Mouse (Mus musculus) forebrain, embryonic 16.5 days (tissue): ENCODE results near the gene Kcnab2. TPM values are rescaled to one million over a fixed set of nuclear protein-coding genes. Genes with fewer than 3 reads are reported as not detected.

ENCODE experiments used
- ATAC-seq: fragments of 200-750 bp; cut with Nextera tagmentation; 2 replicates; pipeline ENCODE4 v1.8.0; 2017; ENCODE audit warnings: mild to moderate bottlenecking, moderate library complexity
- H3K27ac ChIP-seq: fragments of 300-500 bp; sonication (generic); 2 replicates; pipeline ENCODE4 v1.5.1; 2014; ENCODE audit warnings: low read length, control low read depth
- H3K27me3 ChIP-seq: fragments of 300-500 bp; sonication (generic); replicated peaks from 2 replicates; pipeline ENCODE4 v1.6.1; 2014; ENCODE audit warnings: low read length; ENCODE audit not compliant: control insufficient read depth, insufficient read depth
- H3K36me3 ChIP-seq: fragments of 300-500 bp; sonication (generic); 2 replicates; pipeline ENCODE4 v1.6.1; 2014; ENCODE audit not compliant: control insufficient read depth, insufficient read depth
- H3K4me1 ChIP-seq: fragments of 300-500 bp; sonication (generic); replicated peaks from 2 replicates; pipeline ENCODE4 v1.6.1; 2014; ENCODE audit warnings: low read length; ENCODE audit not compliant: control insufficient read depth, insufficient read depth
- H3K4me2 ChIP-seq: fragments of 300-500 bp; sonication (generic); 2 replicates; pipeline ENCODE4 v1.6.1; 2014; ENCODE audit warnings: mild to moderate bottlenecking, low read length, control low read depth
- H3K4me3 ChIP-seq: fragments of 300-500 bp; sonication (generic); replicated peaks from 2 replicates; pipeline ENCODE4 v1.5.1; 2014; ENCODE audit warnings: mild to moderate bottlenecking, low read length, control low read depth
- H3K9ac ChIP-seq: fragments of 300-500 bp; sonication (generic); replicated peaks from 2 replicates; pipeline ENCODE4 v1.6.1; 2014; ENCODE audit warnings: low read depth, low read length, control low read depth
- H3K9me3 ChIP-seq: fragments of 300-500 bp; sonication (generic); 2 replicates; pipeline ENCODE4 v1.6.1; 2016; ENCODE audit warnings: low read length; ENCODE audit not compliant: control insufficient read depth
- WGBS: fragments of 180-500 bp; shearing (Covaris S2); extraction: QIAGEN DNeasy Blood & Tissue Kit; methylation state at CpG from one replicate; pipeline ENCODE4 v1.1.7; 2014; 5-methylcytosine and 5-hydroxymethylcytosine counted together
- polyA plus RNA-seq: library from polyadenylated mRNA; unstranded; fragments of >200 nt; fragmentation: Nextera tagmentation; extraction: Ambion mirVana; gene quantifications from 2 replicates; pipeline ENCODE4 v1.2.1, GENCODE M21; 2015

Kcnab2 gene
- polyA plus RNA-seq, 1 experiment from 2014 or later = 19.2 TPM

DNA sequence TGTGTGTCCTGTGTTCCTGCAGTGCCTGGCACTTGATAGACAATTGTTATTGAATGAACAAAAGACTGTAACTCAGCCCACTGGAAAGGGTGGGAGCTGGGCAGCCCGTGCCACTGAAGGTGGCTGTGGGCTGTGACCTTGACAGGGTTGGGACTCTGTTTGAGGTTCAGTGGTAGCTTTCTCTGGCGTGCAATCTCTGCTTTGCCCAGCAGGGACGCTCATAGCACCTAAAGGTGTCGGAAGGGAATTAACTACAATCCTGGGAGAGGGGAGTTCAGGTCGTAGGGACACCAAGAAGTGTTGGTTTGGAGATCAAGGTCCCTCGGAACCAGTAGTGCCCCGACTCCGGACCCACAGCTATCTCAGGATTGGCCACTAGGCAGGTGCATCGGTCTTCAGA lies 36.8 kb downstream of the Kcnab2 start:
- WGBS = 70% methylated on average over 9 of the region's 9 CpGs
- H3K4me1 ChIP-seq = no peaks in the 10 kb centered on the region
- H3K27me3 ChIP-seq = no peaks in the 10 kb centered on the region
- no peak for ATAC-seq
- no peak overlapping the region for H3K27ac ChIP-seq
- no peaks in the 10 kb centered on the region for H3K9me3 ChIP-seq
- H3K9ac ChIP-seq = no peak overlapping the region
- H3K4me3 ChIP-seq = no peak overlapping the region
- no peak overlapping the region for H3K4me2 ChIP-seq
- no peaks in the 10 kb centered on the region for H3K36me3 ChIP-seq

DNA sequence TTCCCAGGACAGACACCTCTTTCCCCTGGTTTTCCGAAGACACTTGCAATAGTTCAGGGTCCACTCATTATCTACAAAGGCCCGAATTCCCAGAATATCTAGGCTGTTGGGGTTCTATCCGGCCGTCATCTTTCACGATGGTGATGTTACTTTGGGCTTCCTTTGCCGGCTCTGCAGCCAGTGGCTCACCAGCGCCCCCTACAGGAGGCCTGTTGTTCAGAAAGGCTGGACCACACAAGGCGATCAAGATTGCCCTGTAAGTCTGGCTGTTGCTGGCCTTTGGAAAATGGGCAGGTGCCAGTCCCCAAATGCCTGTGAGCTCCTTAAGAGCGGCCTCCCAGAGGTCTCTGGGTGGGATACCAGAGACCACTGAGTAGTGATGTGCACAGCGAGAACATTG lies 42.4 kb downstream of the Kcnab2 start:
- H3K4me1 ChIP-seq = peaks cover 5% of the 10 kb centered on the region; the same call in 1 of the 2 replicates
- H3K4me3 ChIP-seq = peak overlapping the region; percentile 29
- 7% methylated on average over 10 of the region's 10 CpGs for WGBS
- no peaks in the 10 kb centered on the region for H3K9me3 ChIP-seq
- H3K27me3 ChIP-seq = no peaks in the 10 kb centered on the region
- no peak overlapping the region for H3K27ac ChIP-seq
- H3K9ac ChIP-seq = peak overlapping the region; percentile 35; the same call in 1 of the 2 replicates
- H3K4me2 ChIP-seq = peak overlapping the region; percentile 63
- ATAC-seq = peak; percentile 74
- no peaks in the 10 kb centered on the region for H3K36me3 ChIP-seq

DNA sequence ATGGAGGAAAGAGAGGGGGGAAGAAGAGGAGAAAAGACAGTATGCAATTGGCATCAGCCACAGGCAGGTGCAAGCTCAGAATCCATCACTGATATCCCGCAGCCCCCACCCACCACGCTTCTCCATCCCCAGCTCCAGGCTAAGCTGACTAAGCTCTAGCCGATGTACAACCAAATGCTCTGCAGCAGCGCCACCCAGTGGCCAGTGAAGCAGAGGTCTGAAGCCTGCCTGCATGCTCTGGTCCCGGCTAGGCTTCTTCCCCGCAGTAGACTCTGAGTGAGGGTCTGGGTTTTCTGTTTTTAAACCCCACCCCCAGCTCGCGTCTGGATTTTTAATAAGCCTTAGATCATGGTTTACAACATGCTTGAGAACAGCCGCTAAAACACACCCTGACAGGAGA lies 42.8 kb downstream of the Kcnab2 start:
- Histone ChIP-seq H3K4me1 (peaks cover 5% of the 10 kb centered on the region; the same call in 1 of the 2 replicates), H3K27me3 (no peaks in the 10 kb centered on the region), H3K4me3 (peak overlapping the region; percentile 29), H3K27ac (no peak overlapping the region), H3K9me3 (no peaks in the 10 kb centered on the region), H3K9ac (peak overlapping the region; percentile 35; the same call in 1 of the 2 replicates), H3K36me3 (no peaks in the 10 kb centered on the region), H3K4me2 (peak overlapping the region; percentile 63)
- peak; percentile 98 for ATAC-seq
- WGBS = under 1% methylated on average over 9 of the region's 9 CpGs

DNA sequence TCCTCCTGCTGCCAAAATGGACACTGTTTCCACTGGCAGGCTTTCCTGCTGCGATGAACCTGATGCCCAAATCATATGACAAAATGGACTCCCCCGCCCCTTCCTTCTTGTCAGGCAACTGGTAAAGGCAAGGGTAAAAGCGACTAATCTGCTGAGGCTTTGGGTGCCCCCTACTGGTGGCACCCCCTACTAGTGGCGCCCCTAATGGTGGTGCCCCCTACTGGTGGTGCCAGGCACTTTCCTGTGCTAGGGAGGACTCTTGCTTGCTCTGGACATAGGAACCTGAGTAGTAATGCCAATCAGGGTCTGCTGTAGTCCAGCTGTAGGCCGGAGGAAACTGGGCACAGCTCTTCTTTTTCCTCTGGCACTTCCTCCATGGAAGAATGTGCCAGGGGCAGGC lies 45.4 kb downstream of the Kcnab2 start:
- Histone ChIP-seq H3K4me1 (peaks cover 5% of the 10 kb centered on the region; the same call in 1 of the 2 replicates), H3K36me3 (no peaks in the 10 kb centered on the region), H3K4me2 (no peak overlapping the region), H3K27me3 (no peaks in the 10 kb centered on the region), H3K9ac (no peak overlapping the region), H3K9me3 (no peaks in the 10 kb centered on the region), H3K4me3 (no peak overlapping the region), H3K27ac (no peak overlapping the region)
- no peak for ATAC-seq
- WGBS = 54% methylated on average over 5 of the region's 5 CpGs

DNA sequence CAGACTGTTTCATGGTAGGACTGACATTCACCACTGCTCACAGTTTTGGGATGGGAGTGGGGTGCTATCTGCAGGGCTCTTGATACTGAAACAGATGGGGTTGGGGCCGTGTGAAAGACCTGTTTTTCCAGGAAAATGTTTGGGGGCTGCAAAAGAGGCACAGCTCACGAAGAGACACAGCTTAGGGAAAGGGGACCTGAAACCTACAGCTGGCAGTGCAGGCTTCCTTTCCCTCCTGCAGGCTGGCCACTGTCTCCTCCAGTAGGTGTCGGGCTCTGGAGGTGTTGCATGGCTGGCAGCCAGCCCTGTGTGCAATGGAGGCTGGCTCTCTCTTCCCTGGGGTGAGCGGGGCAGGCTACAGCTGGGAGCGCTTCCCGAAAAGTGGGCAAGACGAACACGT lies 49.4 kb downstream of the Kcnab2 start:
- WGBS = 54% methylated on average over 8 of the region's 8 CpGs

DNA sequence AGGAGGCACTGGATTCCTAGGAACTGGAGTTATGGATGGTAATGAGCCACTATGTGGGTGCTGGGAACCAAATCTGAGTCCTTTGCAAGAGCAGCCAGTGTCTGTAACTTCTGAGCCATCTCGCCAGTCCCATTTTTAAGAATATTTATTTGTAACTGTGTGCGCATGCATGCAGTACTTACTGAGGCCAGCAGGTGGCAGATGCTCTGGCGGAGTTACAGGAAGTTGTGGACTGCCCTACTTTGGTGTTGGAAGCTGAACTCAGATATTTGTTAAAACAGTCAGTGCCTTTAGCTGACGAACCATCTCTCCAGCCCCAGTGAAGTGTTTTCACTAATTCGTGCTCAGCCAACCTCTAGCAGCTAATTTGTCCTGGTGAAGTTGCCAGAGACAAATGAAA lies 52.7 kb downstream of the Kcnab2 start:
- WGBS = 66% methylated on average over 5 of the region's 5 CpGs
- Histone ChIP-seq H3K36me3 (no peaks in the 10 kb centered on the region), H3K4me1 (no peaks in the 10 kb centered on the region), H3K27ac (no peak overlapping the region), H3K9ac (no peak overlapping the region), H3K4me2 (no peak overlapping the region), H3K9me3 (no peaks in the 10 kb centered on the region), H3K4me3 (no peak overlapping the region), H3K27me3 (no peaks in the 10 kb centered on the region)
- ATAC-seq = no peak

More for the DNA sequence above, 49.4 kb downstream of the Kcnab2 start:
- ATAC-seq = no peak
- Histone ChIP-seq H3K27me3 (no peaks in the 10 kb centered on the region), H3K27ac (no peak overlapping the region), H3K36me3 (no peaks in the 10 kb centered on the region), H3K4me3 (no peak overlapping the region), H3K9me3 (no peaks in the 10 kb centered on the region), H3K4me1 (no peaks in the 10 kb centered on the region), H3K4me2 (no peak overlapping the region), H3K9ac (no peak overlapping the region)

DNA sequence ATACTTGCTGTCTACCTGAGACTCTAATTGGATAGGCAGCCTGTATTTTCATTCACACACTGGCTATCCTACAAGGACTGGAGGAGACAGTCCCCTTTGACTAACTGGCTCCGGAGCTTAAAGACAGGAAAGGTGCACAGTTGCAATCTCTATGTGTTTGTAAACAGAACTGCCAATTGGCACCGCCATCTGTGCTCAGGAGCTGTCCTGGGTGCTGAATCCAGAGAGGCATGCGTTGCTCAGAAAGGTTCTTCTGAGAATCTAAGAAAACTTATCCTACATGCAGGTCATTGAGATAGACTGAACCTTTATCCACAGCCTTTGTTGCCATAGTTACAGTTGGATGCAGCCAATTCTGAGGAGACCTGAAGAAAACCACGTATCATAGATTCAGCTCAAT lies 53.3 kb downstream of the Kcnab2 start:
- no peak overlapping the region for H3K4me2 ChIP-seq
- WGBS = 35% methylated on average over 4 of the region's 4 CpGs
- H3K36me3 ChIP-seq = no peaks in the 10 kb centered on the region

DNA sequence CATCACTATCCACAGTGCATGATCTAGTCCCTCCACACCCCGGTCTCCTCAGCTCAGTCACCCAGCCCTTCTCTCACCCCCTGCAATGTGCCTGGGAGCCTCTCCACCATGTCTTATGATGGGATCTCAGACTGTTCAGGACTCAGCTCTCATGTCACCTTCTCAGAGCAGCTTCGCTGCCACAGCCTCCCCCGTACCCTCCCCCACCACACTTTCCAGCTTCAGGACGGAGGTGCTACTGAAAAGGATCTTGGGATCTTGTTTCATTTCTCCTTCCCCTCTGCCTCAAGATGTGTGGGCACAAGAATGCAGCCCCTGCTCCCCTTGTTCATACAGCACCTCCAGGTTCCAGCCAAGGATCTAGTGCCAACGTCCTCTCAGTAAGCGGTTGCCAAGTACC lies 54.1 kb downstream of the Kcnab2 start:
- Histone ChIP-seq H3K9me3 (no peaks in the 10 kb centered on the region), H3K9ac (no peak overlapping the region), H3K4me1 (no peaks in the 10 kb centered on the region), H3K36me3 (no peaks in the 10 kb centered on the region), H3K4me3 (no peak overlapping the region), H3K27me3 (no peaks in the 10 kb centered on the region), H3K4me2 (no peak overlapping the region), H3K27ac (no peak overlapping the region)
- WGBS = 90% methylated on average over 6 of the region's 6 CpGs
- ATAC-seq = no peak

More for the DNA sequence above, 53.3 kb downstream of the Kcnab2 start:
- Histone ChIP-seq H3K9me3 (no peaks in the 10 kb centered on the region), H3K4me3 (no peak overlapping the region), H3K9ac (no peak overlapping the region), H3K27ac (no peak overlapping the region), H3K4me1 (no peaks in the 10 kb centered on the region), H3K27me3 (no peaks in the 10 kb centered on the region)
- no peak for ATAC-seq

DNA sequence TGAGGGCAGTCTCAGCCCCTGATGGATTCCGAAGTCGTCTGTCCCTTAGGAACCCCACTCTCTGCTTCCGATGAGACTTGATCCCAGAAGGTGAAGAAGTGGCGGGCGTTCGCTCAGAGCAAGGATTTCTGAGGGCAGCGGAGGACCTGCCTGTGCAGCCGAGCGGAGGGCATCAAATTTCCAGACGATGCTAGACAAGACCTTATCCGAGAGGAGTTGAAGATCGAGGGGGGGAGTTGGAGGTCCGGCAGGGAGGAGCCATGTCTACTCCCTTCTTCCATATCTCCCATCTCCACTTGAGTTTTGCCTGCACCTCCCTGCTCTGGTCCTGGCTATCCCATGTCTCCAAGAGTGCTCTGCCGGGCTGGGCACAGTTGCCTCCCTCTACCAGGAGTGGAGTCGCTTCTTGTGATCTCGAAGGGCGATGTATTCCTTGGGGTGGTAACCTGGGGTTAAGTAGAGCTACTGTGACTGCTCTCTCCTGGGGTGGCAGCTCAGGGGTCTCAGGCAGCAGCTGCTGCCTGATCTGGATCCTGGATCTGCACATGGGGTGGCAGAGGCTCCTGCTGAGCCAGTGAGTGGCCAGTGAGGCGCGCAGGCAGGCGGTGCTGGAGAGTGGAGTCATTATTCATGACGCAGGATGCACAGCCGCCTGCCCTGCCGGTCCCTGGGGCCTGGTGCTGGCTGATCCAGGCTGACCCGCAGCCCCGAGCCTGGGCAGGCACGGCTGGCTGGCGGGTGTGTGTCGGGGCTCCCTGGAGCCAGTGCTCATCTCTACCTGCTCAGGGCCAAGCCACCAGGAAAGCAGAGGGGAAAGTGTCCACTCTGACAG lies 59.2 kb downstream of the Kcnab2 start:
- H3K9me3 ChIP-seq = no peaks in the 10 kb centered on the region
- H3K36me3 ChIP-seq = no peaks in the 10 kb centered on the region
- no peak overlapping the region for H3K9ac ChIP-seq
- WGBS = 45% methylated on average over 28 of the region's 28 CpGs
- H3K4me3 ChIP-seq = no peak overlapping the region
- ATAC-seq = no peak
- H3K27me3 ChIP-seq = no peaks in the 10 kb centered on the region
- no peaks in the 10 kb centered on the region for H3K4me1 ChIP-seq
- no peak overlapping the region for H3K4me2 ChIP-seq
- no peak overlapping the region for H3K27ac ChIP-seq
